Mouse (Mus musculus) ES-Bruce4 (cell line): Measurements from ENCODE around the gene Ccdc86. TPM values are rescaled to one million over a fixed set of nuclear protein-coding genes. Genes with fewer than 3 reads are reported as not detected.

Experiments used
- H3K27ac ChIP-seq: 2 replicates; pipeline ENCODE4 v1.5.1; 2012; ENCODE audit warnings: low read length, inconsistent platforms; ENCODE audit not compliant: insufficient read depth
- H3K27me3 ChIP-seq: 2 replicates; pipeline ENCODE4 v1.6.1; 2012; ENCODE audit warnings: mild to moderate bottlenecking, low read length, inconsistent platforms; ENCODE audit not compliant: control insufficient read depth, poor library complexity, insufficient read depth, severe bottlenecking
- H3K36me3 ChIP-seq: 2 replicates; pipeline ENCODE4 v1.6.1; 2012; ENCODE audit warnings: inconsistent platforms, mild to moderate bottlenecking, low read length, moderate library complexity; ENCODE audit not compliant: control insufficient read depth, poor library complexity, insufficient read depth, severe bottlenecking
- H3K4me1 ChIP-seq: one replicate; pipeline ENCODE4 v1.8.1; 2011; ENCODE audit warnings: low read length; ENCODE audit not compliant: control insufficient read depth, insufficient read depth
- H3K4me3 ChIP-seq: 2 replicates; pipeline ENCODE4 v1.5.1; 2011; ENCODE audit warnings: low read depth, mild to moderate bottlenecking, low read length
- H3K9ac ChIP-seq: 2 replicates; pipeline ENCODE4 v1.6.1; 2012; ENCODE audit warnings: low read depth, mild to moderate bottlenecking, inconsistent platforms; ENCODE audit not compliant: poor library complexity, severe bottlenecking
- H3K9me3 ChIP-seq: replicated peaks from 2 replicates; pipeline ENCODE4 v1.6.1; 2012; ENCODE audit warnings: mild to moderate bottlenecking, low read length, inconsistent platforms; ENCODE audit not compliant: control insufficient read depth, poor library complexity, insufficient read depth, severe bottlenecking
- CTCF ChIP-seq: IDR thresholded peaks from one replicate; pipeline ENCODE4 v1.8.1; 2011; ENCODE audit warnings: low read depth, low read length
- EP300 ChIP-seq: IDR thresholded peaks from 2 replicates; pipeline ENCODE4 v1.6.1; 2011; ENCODE audit warnings: low read depth, low read length; ENCODE audit not compliant: insufficient read depth
- POLR2A ChIP-seq: IDR thresholded peaks from one replicate; pipeline ENCODE4 v1.8.1; 2011; ENCODE audit warnings: low read length; ENCODE audit not compliant: insufficient read depth
- polyA plus RNA-seq: library from polyadenylated mRNA; stranded (reverse); fragments of >200 nt; gene quantifications from 2 replicates; pipeline ENCODE4 v1.2.4, GENCODE M21; 2011; ENCODE audit warnings: low read depth; ENCODE audit not compliant: missing spikeins, insufficient read depth, insufficient read length

Ccdc86 gene
- polyA plus RNA-seq, 1 experiment = 17.8 TPM

GRCm38 (mm10) chr19:10901046-10901445, 48.0 kb downstream of the Ccdc86 start:
- no peaks in the 10 kb centered on the region for H3K4me1 ChIP-seq
- peaks cover 76% of the 10 kb centered on the region for H3K36me3 ChIP-seq
- H3K9me3 ChIP-seq = no peaks in the 10 kb centered on the region
- no peaks in the 10 kb centered on the region for H3K27me3 ChIP-seq
- no peak overlapping the region for H3K27ac ChIP-seq
- H3K9ac ChIP-seq = no peak overlapping the region
- no peak overlapping the region for H3K4me3 ChIP-seq
- TF ChIP-seq CTCF = no peak
- no peak for TF ChIP-seq EP300
- TF ChIP-seq POLR2A = no peak

GRCm38 (mm10) chr19:10900315-10900714, 48.8 kb downstream of the Ccdc86 start:
- Histone ChIP-seq H3K27me3 (no peaks in the 10 kb centered on the region), H3K4me1 (no peaks in the 10 kb centered on the region), H3K27ac (no peak overlapping the region), H3K9ac (no peak overlapping the region), H3K36me3 (peaks cover 69% of the 10 kb centered on the region), H3K9me3 (no peaks in the 10 kb centered on the region), H3K4me3 (no peak overlapping the region)
- no peak for TF ChIP-seq POLR2A
- no peak for TF ChIP-seq CTCF
- TF ChIP-seq EP300 = no peak

GRCm38 (mm10) chr19:10897491-10897890, 51.6 kb downstream of the Ccdc86 start:
- H3K4me3 ChIP-seq = no peak overlapping the region
- no peaks in the 10 kb centered on the region for H3K9me3 ChIP-seq
- H3K9ac ChIP-seq = no peak overlapping the region
- peaks cover 49% of the 10 kb centered on the region for H3K36me3 ChIP-seq
- no peaks in the 10 kb centered on the region for H3K4me1 ChIP-seq
- no peak overlapping the region for H3K27ac ChIP-seq
- TF ChIP-seq CTCF = no peak
- TF ChIP-seq POLR2A = no peak
- no peak for TF ChIP-seq EP300
- H3K27me3 ChIP-seq = no peaks in the 10 kb centered on the region

GRCm38 (mm10) chr19:10896849-10897248, 52.2 kb downstream of the Ccdc86 start:
- H3K9ac ChIP-seq = peak overlapping the region; percentile 78; the same call in 1 of the 2 replicates
- TF ChIP-seq CTCF (no peak), EP300 (no peak), POLR2A (no peak)
- H3K9me3 ChIP-seq = no peaks in the 10 kb centered on the region
- no peaks in the 10 kb centered on the region for H3K27me3 ChIP-seq
- no peak overlapping the region for H3K4me3 ChIP-seq
- H3K27ac ChIP-seq = no peak overlapping the region
- H3K36me3 ChIP-seq = peaks cover 42% of the 10 kb centered on the region
- H3K4me1 ChIP-seq = no peaks in the 10 kb centered on the region

- H3K27ac ChIP-seq = no peak overlapping the region
- no peaks in the 10 kb centered on the region for H3K9me3 ChIP-seq
- H3K36me3 ChIP-seq = peaks cover 32% of the 10 kb centered on the region
- H3K9ac ChIP-seq = peak overlapping the region; percentile 78
- no peaks in the 10 kb centered on the region for H3K4me1 ChIP-seq
- no peak for TF ChIP-seq POLR2A
- TF ChIP-seq CTCF = no peak
- TF ChIP-seq EP300 = no peak
- H3K27me3 ChIP-seq = no peaks in the 10 kb centered on the region
- peak overlapping the region; percentile 96 for H3K4me3 ChIP-seq
These were observed 53.4 kb downstream of the Ccdc86 start for GRCm38 (mm10) chr19:10895708-10896107.

GRCm38 (mm10) chr19:10895016-10895528, 54.0 kb downstream of the Ccdc86 start, which contains the start of gene Prpf19:
TSS of gene Prpf19 (plus strand) at chr19:10895231.
- Histone ChIP-seq H3K36me3 (peaks cover 27% of the 10 kb centered on the region), H3K9ac (peak within 1 kb of the TSS; percentile 78), H3K27me3 (no peaks in the 10 kb centered on the region), H3K4me1 (no peaks in the 10 kb centered on the region), H3K9me3 (no peaks in the 10 kb centered on the region), H3K4me3 (peak within 1 kb of the TSS; percentile 96), H3K27ac (no peak within 1 kb of the TSS)
- TF ChIP-seq EP300 = no peak
- peak; percentile 41 for TF ChIP-seq POLR2A
